Mouse (Mus musculus) CH12.LX (cell line): ENCODE data around the gene Il1f6.

Source experiments
- BHLHE40 ChIP-seq: IDR thresholded peaks from 2 replicates; pipeline ENCODE4 v1.6.1; 2011; ENCODE audit warnings: mild to moderate bottlenecking, low read depth, low read length, improper control_type of control experiment
- CHD1 ChIP-seq: IDR thresholded peaks from 2 replicates; pipeline ENCODE4 v1.6.1; 2012; ENCODE audit warnings: low read depth, low read length, improper control_type of control experiment, inconsistent platforms
- CTCF ChIP-seq, 2 experiments: IDR thresholded peaks in 1 of 2; conservative IDR thresholded peaks in 1 of 2; 2 replicates each; pipeline ENCODE4 v1.5.1; 2011 to 2012; ENCODE audit warnings: low read depth in 2 of 2, low read length in 2 of 2, improper control_type of control experiment in 1 of 2, inconsistent platforms in 1 of 2, mild to moderate bottlenecking in 1 of 2, moderate library complexity in 1 of 2
- JUND ChIP-seq: conservative IDR thresholded peaks from 2 replicates; pipeline ENCODE4 v1.6.1; 2011; ENCODE audit warnings: low read depth, low read length, improper control_type of control experiment
- MAFK ChIP-seq: IDR thresholded peaks from 2 replicates; pipeline ENCODE4 v1.6.1; 2011; ENCODE audit warnings: low read length, improper control_type of control experiment; ENCODE audit not compliant: insufficient replicate concordance
- MEF2A ChIP-seq: IDR thresholded peaks from 2 replicates; pipeline ENCODE4 v1.6.1; 2014; ENCODE audit warnings: low read depth, mild to moderate bottlenecking, inconsistent platforms, low read length, improper control_type of control experiment, borderline replicate concordance
- NRF1 ChIP-seq: IDR thresholded peaks from 2 replicates; pipeline ENCODE4 v1.6.1; 2014; ENCODE audit warnings: low read depth, mild to moderate bottlenecking, inconsistent platforms, low read length, improper control_type of control experiment, moderate library complexity
- POLR2AphosphoS2 ChIP-seq: IDR thresholded peaks from 2 replicates; pipeline ENCODE4 v1.6.1; 2011; ENCODE audit warnings: low read depth, low read length, improper control_type of control experiment
- RAD21 ChIP-seq: IDR thresholded peaks from 2 replicates; pipeline ENCODE4 v1.6.1; 2011; ENCODE audit warnings: low read depth, mild to moderate bottlenecking, low read length, improper control_type of control experiment, moderate library complexity
- RCOR1 ChIP-seq: conservative IDR thresholded peaks from 2 replicates; pipeline ENCODE4 v1.6.1; 2012; ENCODE audit warnings: low read depth, mild to moderate bottlenecking, inconsistent platforms, low read length, improper control_type of control experiment
- ZKSCAN1 ChIP-seq: IDR thresholded peaks from 2 replicates; pipeline ENCODE4 v1.6.1; 2012; ENCODE audit warnings: low read depth, inconsistent platforms, low read length, improper control_type of control experiment, borderline replicate concordance

DNA sequence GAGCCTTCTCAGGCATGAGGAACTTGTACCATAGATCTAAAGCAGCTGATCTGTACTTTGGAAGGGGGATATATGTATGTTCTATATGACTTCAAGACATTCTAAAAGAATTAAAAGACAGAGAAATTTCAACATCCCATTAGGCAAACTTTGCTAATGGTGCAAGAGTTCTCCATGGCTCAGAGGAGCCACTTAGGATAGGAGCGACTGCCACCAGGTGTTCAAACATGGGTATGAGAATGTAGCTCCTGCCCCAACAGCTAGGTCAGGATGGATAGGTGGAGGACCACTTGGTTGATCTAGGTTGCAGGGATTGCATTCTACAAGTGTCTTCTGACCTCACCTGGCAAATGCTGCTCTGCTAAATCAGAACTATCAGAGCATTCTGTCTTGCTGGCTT lies 27.0 kb upstream of the Il1f6 start:
- peak; percentile 31 to 77; a peak in 3 of 4 replicates for TF ChIP-seq CTCF (conservative IDR thresholded peaks at IDR 0.05 in 1 of 2, IDR thresholded peaks at IDR 0.05 in 1 of 2; ENCODE audit: low read depth in 2 of 2, low read length in 2 of 2)
- TF ChIP-seq RAD21 = peak; percentile 84
- no peak for TF ChIP-seq ZKSCAN1
- no peak for TF ChIP-seq MAFK
- no peak for TF ChIP-seq RCOR1
- TF ChIP-seq BHLHE40 = no peak
- TF ChIP-seq MEF2A = no peak
- TF ChIP-seq POLR2AphosphoS2 = no peak
- no peak for TF ChIP-seq CHD1
- no peak for TF ChIP-seq JUND
- no peak for TF ChIP-seq NRF1
